Mouse (Mus musculus): ENCODE results near the gene Tekt3.

DNA sequence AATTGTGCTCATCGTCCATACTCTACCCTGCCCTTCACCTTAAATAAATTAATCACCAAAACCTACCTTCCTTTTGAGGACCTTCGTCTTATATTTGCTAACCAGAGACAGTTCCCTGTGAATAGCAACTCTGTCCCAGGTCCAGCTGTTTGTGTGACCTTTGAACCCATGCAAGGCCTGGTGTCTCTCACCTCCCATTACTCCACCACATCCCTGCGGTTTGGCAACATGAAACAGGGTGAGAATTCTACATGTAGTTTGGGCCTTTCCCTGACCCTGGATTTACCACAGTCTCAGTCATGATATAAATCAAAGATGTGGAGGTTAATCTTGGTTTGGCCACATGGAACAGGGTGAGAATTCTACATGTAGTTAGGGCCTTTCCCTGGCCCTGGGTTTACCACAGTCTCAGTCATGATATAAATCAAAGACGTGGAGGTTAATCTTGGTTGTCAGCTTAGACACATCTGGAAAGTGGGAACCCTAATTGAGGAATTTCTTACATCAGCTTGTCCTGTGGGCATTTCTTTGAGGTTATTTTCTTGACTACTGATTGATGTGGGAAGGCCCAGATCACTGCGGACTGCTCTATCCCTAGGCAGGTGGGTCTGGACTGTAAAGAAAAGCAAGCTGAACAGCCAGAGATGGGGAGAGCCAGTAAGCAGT is 40.2 kb upstream of the Tekt3 start:
- TF ChIP-seq CTCF (IDR thresholded peaks at IDR 0.05; ENCODE audit: borderline replicate concordance, insufficient read depth, low read length), result no peak
- TF ChIP-seq POLR2A (IDR thresholded peaks at IDR 0.05; ENCODE audit: low read depth, low read length), result no peak

All from embryonic fibroblast, embryonic 13.5 days (primary cell).